Mouse (Mus musculus) midbrain, embryonic 13.5 days (tissue): ENCODE measurements around the gene Nenf. TPM values are rescaled to one million over a fixed set of nuclear protein-coding genes. Genes with fewer than 3 reads are reported as not detected.

ENCODE experiments used
- ATAC-seq: fragments of 200-750 bp; cut with Nextera tagmentation; 2 replicates; pipeline ENCODE4 v1.8.0; 2017; ENCODE audit warnings: mild to moderate bottlenecking, moderate TSS enrichment, moderate library complexity
- H3K27ac ChIP-seq: fragments of 300-500 bp; sonication (generic); 2 replicates; pipeline ENCODE4 v1.5.1; 2015; ENCODE audit warnings: inconsistent platforms, mild to moderate bottlenecking, moderate library complexity
- H3K27me3 ChIP-seq: fragments of 300-500 bp; sonication (generic); 2 replicates; pipeline ENCODE4 v1.6.1; 2015; ENCODE audit warnings: mild to moderate bottlenecking, inconsistent platforms
- H3K36me3 ChIP-seq: fragments of 300-500 bp; sonication (generic); 2 replicates; pipeline ENCODE4 v1.6.1; 2015; ENCODE audit warnings: mild to moderate bottlenecking, inconsistent platforms
- H3K4me1 ChIP-seq: fragments of 300-500 bp; sonication (generic); replicated peaks from 2 replicates; pipeline ENCODE4 v1.6.1; 2015; ENCODE audit warnings: inconsistent platforms
- H3K4me2 ChIP-seq: fragments of 300-500 bp; sonication (generic); replicated peaks from 2 replicates; pipeline ENCODE4 v1.6.1; 2015; ENCODE audit warnings: moderate library complexity, mild to moderate bottlenecking, inconsistent platforms
- H3K4me3 ChIP-seq: fragments of 300-500 bp; sonication (generic); replicated peaks from 2 replicates; pipeline ENCODE4 v1.5.1; 2015; ENCODE audit warnings: mild to moderate bottlenecking, inconsistent platforms
- H3K9ac ChIP-seq: fragments of 300-500 bp; sonication (generic); replicated peaks from 2 replicates; pipeline ENCODE4 v1.6.1; 2015; ENCODE audit warnings: mild to moderate bottlenecking, inconsistent platforms
- H3K9me3 ChIP-seq: fragments of 300-500 bp; sonication (generic); 2 replicates; pipeline ENCODE4 v1.6.1; 2016; ENCODE audit warnings: mild to moderate bottlenecking, inconsistent platforms
- WGBS: fragments of 180-500 bp; shearing (Covaris S2); methylation state at CpG from one replicate; pipeline ENCODE4 v1.1.7; 2015; 5-methylcytosine and 5-hydroxymethylcytosine counted together
- polyA plus RNA-seq: library from polyadenylated mRNA; unstranded; fragments of >200 nt; fragmentation: Nextera tagmentation; extraction: Ambion mirVana; gene quantifications from 2 replicates; pipeline ENCODE4 v1.2.1, GENCODE M21; 2015

Nenf gene
- polyA plus RNA-seq, 1 experiment from 2014 or later: 87.5 TPM

DNA sequence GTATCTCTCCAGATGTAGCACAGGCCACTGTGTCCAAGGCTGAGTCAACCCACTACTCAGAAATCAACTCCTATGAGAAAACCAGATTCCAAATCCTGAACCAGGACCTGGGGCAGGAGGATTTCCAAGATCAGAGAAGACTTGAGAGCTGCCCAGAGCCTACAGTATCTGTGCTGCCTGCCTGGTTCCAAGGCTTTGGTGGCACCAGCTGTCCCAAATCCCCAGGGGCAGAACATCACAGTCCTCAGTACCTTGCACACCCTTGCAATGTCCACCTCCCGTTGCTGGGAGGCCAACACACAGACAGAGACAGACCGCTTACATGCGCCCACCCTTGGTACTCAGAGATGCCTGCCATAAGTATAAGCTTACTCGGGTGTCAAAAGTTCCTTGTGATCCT is 19.7 kb downstream of the Nenf start:
- Histone ChIP-seq H3K9me3 (no peaks in the 10 kb centered on the region), H3K4me2 (no peak overlapping the region), H3K9ac (no peak overlapping the region), H3K36me3 (no peaks in the 10 kb centered on the region), H3K27ac (no peak overlapping the region), H3K4me3 (no peak overlapping the region), H3K27me3 (no peaks in the 10 kb centered on the region), H3K4me1 (no peaks in the 10 kb centered on the region)
- whole genome bisulfite sequencing: 94% methylated on average over 4 of the region's 4 CpGs
- ATAC-seq: no peak

DNA sequence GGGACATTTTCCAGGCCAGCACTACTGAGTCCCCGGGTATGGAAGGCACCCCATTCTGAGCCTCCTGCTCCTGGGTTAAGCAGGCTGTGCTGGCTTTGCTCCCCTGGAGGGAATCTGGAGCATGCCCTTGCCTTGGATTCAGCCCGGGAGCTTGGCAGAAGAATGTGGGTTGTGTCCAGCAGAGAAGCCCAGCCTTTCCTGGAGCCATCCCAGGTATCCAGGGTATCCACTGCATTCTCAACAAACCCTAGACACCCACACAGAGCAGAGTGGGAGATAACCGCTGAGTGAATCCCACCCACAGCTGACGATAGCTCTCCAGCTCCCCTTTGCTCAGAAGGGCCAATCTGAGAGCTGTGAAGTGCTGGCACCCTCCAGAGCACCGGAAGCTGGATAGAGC is 21.5 kb downstream of the Nenf start:
- no peaks in the 10 kb centered on the region for H3K36me3 ChIP-seq
- 72% methylated on average over 5 of the region's 5 CpGs for WGBS
- no peak overlapping the region for H3K9ac ChIP-seq
- ATAC-seq: no peak
- H3K9me3 ChIP-seq: no peaks in the 10 kb centered on the region
- H3K4me1 ChIP-seq: no peaks in the 10 kb centered on the region
- H3K4me3 ChIP-seq: no peak overlapping the region
- no peaks in the 10 kb centered on the region for H3K27me3 ChIP-seq
- no peak overlapping the region for H3K4me2 ChIP-seq
- H3K27ac ChIP-seq: no peak overlapping the region

DNA sequence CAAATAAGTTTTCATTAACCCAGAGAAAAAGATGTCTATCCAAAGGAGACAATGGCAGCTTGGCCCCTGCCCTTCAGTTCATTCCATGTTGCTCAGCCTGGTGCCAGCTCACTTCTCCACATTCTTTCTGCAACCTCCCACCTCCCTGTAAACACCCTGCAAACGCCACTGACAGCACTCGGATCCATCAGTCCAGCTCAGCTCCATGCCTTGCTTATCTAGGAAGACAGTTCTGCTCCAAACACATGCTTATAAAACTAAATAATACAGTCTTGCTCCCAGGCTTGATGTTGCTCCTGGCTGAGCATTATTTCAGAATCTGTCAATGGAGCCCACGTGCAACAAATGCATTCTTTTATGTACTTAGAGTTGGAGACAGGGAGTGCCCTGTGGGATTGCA is 22.2 kb downstream of the Nenf start:
- H3K4me1 ChIP-seq: no peaks in the 10 kb centered on the region
- H3K9ac ChIP-seq: no peak overlapping the region
- no peaks in the 10 kb centered on the region for H3K36me3 ChIP-seq
- no peak overlapping the region for H3K27ac ChIP-seq
- 51% methylated on average over 3 of the region's 3 CpGs for WGBS
- H3K4me2 ChIP-seq: no peak overlapping the region
- no peak for ATAC-seq
- no peaks in the 10 kb centered on the region for H3K9me3 ChIP-seq
- H3K4me3 ChIP-seq: no peak overlapping the region
- no peaks in the 10 kb centered on the region for H3K27me3 ChIP-seq

DNA sequence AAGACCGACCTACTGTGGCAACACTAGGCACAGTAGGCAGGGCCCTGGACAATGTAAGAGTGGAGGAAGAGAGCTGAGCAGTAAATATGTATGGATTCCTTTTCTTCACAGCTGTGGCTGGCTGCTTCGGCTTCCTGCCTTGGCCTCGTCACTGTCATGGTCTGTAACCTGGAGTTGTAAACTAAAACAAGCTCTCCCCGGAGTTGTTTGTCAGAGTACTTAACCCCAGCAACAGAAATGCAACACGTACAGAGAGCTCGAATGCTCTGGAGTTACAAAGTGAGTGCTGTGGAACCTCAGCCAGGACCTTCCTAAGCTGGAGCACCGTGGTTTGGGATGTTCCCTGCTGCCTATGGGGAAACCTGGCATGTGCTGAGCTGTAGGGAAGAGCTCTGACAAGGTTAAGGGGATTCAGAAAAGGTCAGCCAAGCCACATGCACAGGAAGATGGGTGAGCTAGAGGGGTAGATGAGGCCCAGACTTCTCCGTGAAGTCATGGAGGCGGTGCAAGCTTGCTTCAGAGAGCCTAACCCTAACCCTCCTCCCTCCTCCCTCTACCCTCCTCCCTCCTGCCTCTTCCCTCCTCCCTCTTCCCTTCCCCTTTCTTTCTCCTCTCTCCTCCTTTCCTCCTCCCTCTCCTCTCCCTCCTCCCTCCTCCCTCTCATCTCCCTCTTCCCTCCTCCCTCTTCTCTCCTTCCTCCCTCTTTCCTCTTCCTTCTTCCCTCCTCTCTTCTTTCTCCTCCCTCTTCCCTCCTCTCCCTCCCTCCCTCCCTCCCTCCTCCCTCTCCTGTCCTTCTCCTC is 23.8 kb downstream of the Nenf start:
- WGBS: 77% methylated on average over 9 of the region's 9 CpGs

DNA sequence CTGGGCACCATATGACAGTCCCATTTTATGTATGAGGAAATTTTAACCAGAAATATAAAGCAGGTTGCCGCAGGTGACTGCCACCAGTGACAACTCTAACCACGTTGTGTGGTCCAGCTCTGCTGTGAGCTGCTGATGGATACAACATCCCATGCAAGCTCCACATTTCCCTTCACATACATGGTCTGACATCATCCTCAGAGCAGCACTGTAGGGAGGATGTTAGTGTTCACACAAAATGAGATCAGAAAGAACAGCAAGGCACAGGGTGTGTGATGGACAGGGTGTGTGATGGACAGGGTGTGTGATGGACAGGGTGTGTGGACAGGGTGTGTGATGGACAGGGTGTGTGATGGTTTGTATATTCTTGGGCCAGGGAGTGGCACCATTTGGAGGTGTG is 24.9 kb downstream of the Nenf start:
- no peak for ATAC-seq
- Histone ChIP-seq H3K27me3 (no peaks in the 10 kb centered on the region), H3K36me3 (no peaks in the 10 kb centered on the region), H3K4me3 (no peak overlapping the region), H3K4me2 (no peak overlapping the region), H3K27ac (no peak overlapping the region), H3K9ac (no peak overlapping the region), H3K4me1 (no peaks in the 10 kb centered on the region), H3K9me3 (no peaks in the 10 kb centered on the region)
- 93% methylated on average over 2 of the region's 2 CpGs for WGBS

More for the DNA sequence above, 23.8 kb downstream of the Nenf start:
- no peak for ATAC-seq
- Histone ChIP-seq H3K27me3 (no peaks in the 10 kb centered on the region), H3K4me1 (no peaks in the 10 kb centered on the region), H3K4me2 (no peak overlapping the region), H3K9me3 (no peaks in the 10 kb centered on the region), H3K36me3 (no peaks in the 10 kb centered on the region), H3K4me3 (no peak overlapping the region), H3K27ac (no peak overlapping the region), H3K9ac (no peak overlapping the region)

DNA sequence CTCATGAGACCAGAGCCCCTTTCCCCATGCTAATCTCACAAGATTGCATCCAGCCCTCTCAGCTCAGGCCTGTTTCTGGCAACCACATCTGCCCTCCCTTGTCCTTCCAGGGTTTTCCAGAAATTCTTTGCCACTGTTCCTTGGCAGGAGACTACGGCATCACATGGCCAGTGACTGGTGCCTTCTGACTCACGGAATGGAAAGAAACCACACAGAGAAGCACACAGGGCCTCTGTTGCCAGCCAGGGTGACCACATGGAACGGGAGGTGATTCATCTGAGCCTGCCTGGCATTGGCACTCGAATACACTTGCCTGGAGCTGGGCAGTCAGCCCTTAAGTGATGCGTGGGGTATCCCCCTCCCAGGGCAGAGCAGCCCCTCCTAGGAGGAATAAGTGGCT is 25.6 kb downstream of the Nenf start:
- 80% methylated on average over 5 of the region's 5 CpGs for WGBS
- H3K9me3 ChIP-seq: no peaks in the 10 kb centered on the region
- H3K27me3 ChIP-seq: no peaks in the 10 kb centered on the region
- ATAC-seq: no peak
- no peak overlapping the region for H3K4me3 ChIP-seq
- H3K4me1 ChIP-seq: no peaks in the 10 kb centered on the region
- H3K27ac ChIP-seq: no peak overlapping the region
- H3K4me2 ChIP-seq: no peak overlapping the region
- H3K36me3 ChIP-seq: no peaks in the 10 kb centered on the region
- H3K9ac ChIP-seq: no peak overlapping the region

DNA sequence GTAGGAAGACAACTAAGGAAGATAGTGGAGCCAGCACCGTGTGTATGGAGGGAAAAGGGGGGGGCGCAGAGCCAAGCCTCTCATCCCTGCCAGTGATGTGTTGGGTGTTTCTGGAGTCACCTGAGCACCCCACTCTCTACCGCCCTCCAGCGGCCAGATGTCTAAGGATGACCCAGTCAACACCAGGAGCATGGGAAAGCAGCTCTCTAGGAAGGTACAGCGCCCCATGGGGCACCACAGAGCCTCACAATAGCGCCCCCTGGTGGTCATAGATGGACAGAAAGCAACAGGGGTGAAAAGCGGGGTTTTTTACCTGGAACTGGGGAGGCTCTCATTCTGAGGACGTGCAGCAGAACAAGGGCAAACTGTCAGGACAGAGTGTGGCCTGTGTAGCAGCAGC is 29.2 kb downstream of the Nenf start:
- Histone ChIP-seq H3K4me1 (no peaks in the 10 kb centered on the region), H3K36me3 (no peaks in the 10 kb centered on the region), H3K9ac (no peak overlapping the region), H3K4me3 (no peak overlapping the region), H3K27ac (no peak overlapping the region), H3K27me3 (no peaks in the 10 kb centered on the region), H3K9me3 (no peaks in the 10 kb centered on the region), H3K4me2 (no peak overlapping the region)
- no peak; the same call in 1 of the 2 replicates for ATAC-seq
- WGBS: 30% methylated on average over 8 of the region's 8 CpGs

DNA sequence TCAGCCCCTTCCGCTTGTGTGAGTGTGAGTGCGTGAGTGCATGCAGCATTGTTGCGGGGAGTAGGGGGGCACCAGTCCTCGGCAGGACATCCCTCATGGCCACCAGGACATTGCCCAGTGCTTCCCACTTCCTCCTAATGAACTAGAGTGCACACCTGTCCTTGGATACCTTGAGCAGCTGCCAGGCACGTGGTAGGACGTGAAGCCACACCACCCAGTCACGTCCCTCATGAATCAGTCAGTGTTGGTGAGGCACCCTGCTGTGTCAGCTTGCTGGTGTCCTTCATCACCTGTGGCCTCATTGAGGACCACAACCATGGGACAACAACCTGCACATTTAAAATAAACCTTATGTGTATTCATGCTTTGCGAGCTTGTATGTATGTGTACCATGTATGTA is 33.5 kb downstream of the Nenf start:
- H3K4me3 ChIP-seq: no peak overlapping the region
- ATAC-seq: no peak
- no peak overlapping the region for H3K9ac ChIP-seq
- H3K27ac ChIP-seq: no peak overlapping the region
- no peak overlapping the region for H3K4me2 ChIP-seq
- H3K9me3 ChIP-seq: no peaks in the 10 kb centered on the region
- no peaks in the 10 kb centered on the region for H3K27me3 ChIP-seq
- H3K36me3 ChIP-seq: no peaks in the 10 kb centered on the region
- no peaks in the 10 kb centered on the region for H3K4me1 ChIP-seq
- 91% methylated on average over 8 of the region's 8 CpGs for WGBS

DNA sequence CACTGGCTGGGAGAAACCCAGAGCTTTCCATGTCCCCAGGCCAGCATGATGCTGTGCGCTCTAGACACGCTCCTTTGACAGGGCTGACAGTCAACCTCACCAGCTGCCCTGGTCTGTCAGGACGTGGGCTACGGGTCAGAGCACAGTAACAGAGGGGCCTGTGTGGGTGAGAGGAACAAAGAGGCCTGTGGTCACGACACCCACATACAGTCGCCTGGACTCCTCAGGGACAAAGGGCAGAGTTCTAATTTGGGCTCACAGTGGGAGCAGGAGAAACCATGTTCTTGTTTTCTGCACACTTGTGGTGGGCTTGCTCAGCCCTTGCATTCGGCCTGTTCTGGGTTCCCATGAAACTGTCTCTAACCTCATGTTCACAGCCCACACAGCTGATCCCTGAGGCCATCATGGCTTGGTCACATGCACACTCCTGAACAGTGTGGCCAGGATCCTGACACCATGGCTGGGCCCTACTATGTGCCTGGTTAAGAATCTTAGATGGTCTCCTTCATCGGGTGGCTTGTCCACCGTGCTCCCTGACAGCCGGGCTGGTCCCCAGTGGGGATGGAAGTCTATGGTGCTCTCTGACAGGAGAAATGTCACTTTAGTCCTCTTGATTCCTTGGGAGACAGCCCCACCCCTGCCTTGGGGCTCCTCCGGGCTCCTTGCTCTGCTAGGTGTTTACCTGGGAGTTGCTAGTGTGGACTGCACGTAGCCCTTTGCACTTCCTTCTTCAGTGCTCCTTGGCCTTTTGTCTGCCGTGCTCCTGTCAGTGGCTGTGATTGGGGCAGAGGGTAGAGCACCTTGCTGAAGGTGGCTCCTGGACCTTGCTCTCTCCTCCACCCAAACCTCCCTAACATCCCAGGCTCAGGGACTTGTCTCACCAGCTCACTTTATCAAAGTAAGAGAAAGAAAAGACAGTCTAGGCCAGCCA is 34.6 kb downstream of the Nenf start:
- no peaks in the 10 kb centered on the region for H3K36me3 ChIP-seq
- H3K4me2 ChIP-seq: no peak overlapping the region
- no peak overlapping the region for H3K4me3 ChIP-seq
- no peaks in the 10 kb centered on the region for H3K27me3 ChIP-seq
- no peak for ATAC-seq
- H3K9ac ChIP-seq: no peak overlapping the region
- WGBS: 80% methylated on average over 13 of the region's 13 CpGs
- H3K4me1 ChIP-seq: no peaks in the 10 kb centered on the region
- H3K27ac ChIP-seq: no peak overlapping the region
- H3K9me3 ChIP-seq: no peaks in the 10 kb centered on the region

DNA sequence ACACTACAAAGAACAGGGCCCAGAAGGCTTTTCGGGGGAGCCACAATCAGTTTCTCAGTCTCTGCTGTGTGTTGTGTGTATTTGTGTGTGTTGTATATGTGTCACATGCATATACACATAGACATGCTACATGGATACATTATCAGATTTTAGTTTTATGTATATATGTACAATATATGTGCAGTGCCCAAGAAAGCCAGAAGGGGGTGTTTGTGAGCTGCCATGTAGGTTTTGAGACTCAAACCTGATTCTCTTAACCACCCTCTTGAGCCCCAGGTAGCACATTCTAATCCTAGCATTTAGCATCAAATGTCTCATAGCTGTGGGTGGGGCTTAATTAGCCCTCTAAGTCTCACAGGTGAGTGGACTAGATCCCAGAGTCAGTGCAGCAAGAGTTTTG is 35.7 kb downstream of the Nenf start:
- H3K36me3 ChIP-seq: no peaks in the 10 kb centered on the region
- ATAC-seq: no peak
- H3K4me2 ChIP-seq: no peak overlapping the region
- H3K9ac ChIP-seq: no peak overlapping the region
- H3K27ac ChIP-seq: no peak overlapping the region
- 93% methylated on average over 1 of the region's 1 CpGs for WGBS
- H3K4me1 ChIP-seq: no peaks in the 10 kb centered on the region
- H3K4me3 ChIP-seq: no peak overlapping the region
- H3K27me3 ChIP-seq: no peaks in the 10 kb centered on the region
- no peaks in the 10 kb centered on the region for H3K9me3 ChIP-seq

DNA sequence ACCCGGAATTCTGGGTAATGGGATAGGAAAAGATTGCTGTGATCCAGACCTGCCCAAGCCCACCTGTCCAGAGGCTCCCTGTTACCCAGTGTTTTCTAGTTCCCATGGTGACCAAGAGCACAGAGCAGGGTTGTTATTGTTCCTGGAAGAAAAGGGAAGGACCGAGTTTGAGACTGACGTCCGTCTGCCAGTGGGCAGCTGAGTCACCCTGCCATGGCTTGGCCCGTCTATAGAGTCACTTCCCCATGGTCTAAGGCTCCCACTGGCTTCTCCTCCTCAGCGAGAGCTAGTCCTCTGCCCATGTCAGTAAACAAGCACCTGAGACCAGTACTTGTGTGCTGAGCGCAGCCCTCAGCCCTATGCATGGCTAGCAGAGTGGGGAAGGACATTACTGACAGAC is 36.8 kb downstream of the Nenf start:
- no peaks in the 10 kb centered on the region for H3K36me3 ChIP-seq
- WGBS: 61% methylated on average over 7 of the region's 7 CpGs

DNA sequence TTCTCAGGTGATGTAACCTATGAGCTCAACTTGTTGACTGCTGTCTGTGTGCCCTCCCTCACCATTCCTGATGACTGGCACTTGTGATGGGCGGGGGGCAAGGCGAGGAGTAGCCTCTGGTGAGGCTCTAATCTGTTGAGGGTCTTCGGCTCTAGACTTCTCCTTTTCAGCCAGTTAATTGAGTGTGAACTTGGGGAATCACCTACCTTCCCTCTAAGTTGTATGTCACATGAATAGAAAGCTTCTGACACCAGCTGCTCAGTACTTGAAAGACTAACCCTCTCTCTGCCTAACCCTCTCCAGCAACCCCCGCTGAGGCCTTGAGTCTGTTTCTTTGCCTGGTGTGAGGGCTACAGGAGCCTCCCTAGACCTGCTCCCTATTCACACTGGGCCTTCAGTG is 39.7 kb downstream of the Nenf start:
- no peak overlapping the region for H3K9ac ChIP-seq
- ATAC-seq: no peak
- no peaks in the 10 kb centered on the region for H3K27me3 ChIP-seq
- H3K9me3 ChIP-seq: no peaks in the 10 kb centered on the region
- H3K4me2 ChIP-seq: no peak overlapping the region
- H3K4me1 ChIP-seq: no peaks in the 10 kb centered on the region; the same call in 1 of the 2 replicates
- no peak overlapping the region for H3K4me3 ChIP-seq
- no peak overlapping the region for H3K27ac ChIP-seq
- 85% methylated on average over 4 of the region's 4 CpGs for WGBS
- H3K36me3 ChIP-seq: no peaks in the 10 kb centered on the region

More for the DNA sequence above, 36.8 kb downstream of the Nenf start:
- Histone ChIP-seq H3K4me2 (no peak overlapping the region), H3K4me3 (no peak overlapping the region), H3K9me3 (no peaks in the 10 kb centered on the region), H3K27me3 (no peaks in the 10 kb centered on the region), H3K9ac (no peak overlapping the region), H3K27ac (no peak overlapping the region), H3K4me1 (no peaks in the 10 kb centered on the region)
- ATAC-seq: no peak
